Mouse (Mus musculus): ENCODE measurements around the gene Olfr1390. TPM values are rescaled to one million over a fixed set of nuclear protein-coding genes. Genes with fewer than 3 reads are reported as not detected.

Gene Olfr1390
- polyA plus RNA-seq, 1 experiment from 2014 or later = not detected

Other genes with a start within 250 kb of the Olfr1390 start
- not detected in 2 replicates for gene Olfr1396, start 220.3 kb upstream of the Olfr1390 start, polyA plus RNA-seq (2016; fragmentation: Nextera tagmentation; extraction: Ambion mirVana)
- not detected in 2 replicates for gene Olfr1395, start 192.9 kb upstream of the Olfr1390 start, polyA plus RNA-seq (2016; fragmentation: Nextera tagmentation; extraction: Ambion mirVana)
- not detected in 2 replicates for gene Olfr1394, start 180.8 kb upstream of the Olfr1390 start, polyA plus RNA-seq (2016; fragmentation: Nextera tagmentation; extraction: Ambion mirVana)
- gene Btnl9, start 148.0 kb upstream of the Olfr1390 start, polyA plus RNA-seq (2016; fragmentation: Nextera tagmentation; extraction: Ambion mirVana) = 0.22 TPM in 1 of 2 replicates, not detected in the other
- gene Zfp62, start 131.9 kb upstream of the Olfr1390 start, polyA plus RNA-seq (2016; fragmentation: Nextera tagmentation; extraction: Ambion mirVana) = 28.7 and 43.2 TPM in 2 replicates
- gene Mgat1, start 91.0 kb upstream of the Olfr1390 start, polyA plus RNA-seq (2016; fragmentation: Nextera tagmentation; extraction: Ambion mirVana) = 39.9 and 43.2 TPM in 2 replicates
- not detected in 2 replicates for gene Olfr1393, start 56.9 kb upstream of the Olfr1390 start, polyA plus RNA-seq (2016; fragmentation: Nextera tagmentation; extraction: Ambion mirVana)
- 0.10 TPM in 1 of 2 replicates, not detected in the other for gene Olfr1392, start 49.9 kb upstream of the Olfr1390 start, polyA plus RNA-seq (2016; fragmentation: Nextera tagmentation; extraction: Ambion mirVana)
- not detected in 2 replicates for gene Olfr10, start 30.4 kb upstream of the Olfr1390 start, polyA plus RNA-seq (2016; fragmentation: Nextera tagmentation; extraction: Ambion mirVana)
- not detected in 2 replicates for gene Olfr1391, start 12.4 kb upstream of the Olfr1390 start, polyA plus RNA-seq (2016; fragmentation: Nextera tagmentation; extraction: Ambion mirVana)
- gene Olfr1389, start 87.9 kb downstream of the Olfr1390 start, polyA plus RNA-seq (2016; fragmentation: Nextera tagmentation; extraction: Ambion mirVana) = not detected in 2 replicates
- gene Olfr1388, start 101.4 kb downstream of the Olfr1390 start, polyA plus RNA-seq (2016; fragmentation: Nextera tagmentation; extraction: Ambion mirVana) = 0.05 and 0.16 TPM in 2 replicates
- gene Olfr1387, start 120.2 kb downstream of the Olfr1390 start, polyA plus RNA-seq (2016; fragmentation: Nextera tagmentation; extraction: Ambion mirVana) = not detected in 2 replicates
- gene Olfr1386, start 129.9 kb downstream of the Olfr1390 start, polyA plus RNA-seq (2016; fragmentation: Nextera tagmentation; extraction: Ambion mirVana) = not detected in 2 replicates
- not detected in 2 replicates for gene Olfr1385, start 153.9 kb downstream of the Olfr1390 start, polyA plus RNA-seq (2016; fragmentation: Nextera tagmentation; extraction: Ambion mirVana)
- not detected in 2 replicates for gene Olfr1384, start 171.5 kb downstream of the Olfr1390 start, polyA plus RNA-seq (2016; fragmentation: Nextera tagmentation; extraction: Ambion mirVana)
- gene Olfr1383, start 184.5 kb downstream of the Olfr1390 start, polyA plus RNA-seq (2016; fragmentation: Nextera tagmentation; extraction: Ambion mirVana) = not detected in 2 replicates
- gene Olfr1382, start 193.1 kb downstream of the Olfr1390 start, polyA plus RNA-seq (2016; fragmentation: Nextera tagmentation; extraction: Ambion mirVana) = not detected in 2 replicates
- not detected in 2 replicates for gene Olfr1381, start 208.3 kb downstream of the Olfr1390 start, polyA plus RNA-seq (2016; fragmentation: Nextera tagmentation; extraction: Ambion mirVana)
- not detected in 2 replicates for gene Olfr1380, start 221.7 kb downstream of the Olfr1390 start, polyA plus RNA-seq (2016; fragmentation: Nextera tagmentation; extraction: Ambion mirVana)

All from hindbrain, embryonic 10.5 days (tissue).